Mouse (Mus musculus): ENCODE results near the gene Srrm4.

- TF ChIP-seq CTCF (IDR thresholded peaks at IDR 0.05; ENCODE audit: low read depth, low read length) (no peak), POLR2A (IDR thresholded peaks at IDR 0.05; ENCODE audit: borderline replicate concordance, low read depth, low read length) (no peak)
Observed at GRCm38 (mm10) chr5:116426701-116427100, 164.9 kb downstream of the Srrm4 start.
